ENCODE assay signal across 25 mouse cellular contexts in genomic region chr19:25906721-25907120, GRCm38 (mm10).
A peak's percentile ranks its signal among the peaks of the same experiment; 100 is the strongest.
DNase-seq lines count a peak whose midpoint lies in the region.
"Had no signal": no experiment of that assay in that cellular context is flagged by ENCODE, and none has a peak within 500 bp of the region (broad histone marks: within the 10 kb centered on the region; RNA-seq: fewer than 3 reads in every experiment).

No protein-coding gene starts in this region.

- no peak overlapping the region for H3K4me3 ChIP-seq in hindbrain, embryonic 10.5 days
- H3K4me3 ChIP-seq: embryonic facial prominence, embryonic 10.5 days; embryonic facial prominence, embryonic 13.5 days; erythroblast, embryonic 14.5 days; forebrain, embryonic 12.5 days; forebrain, embryonic 15.5 days; heart, adult 2 months; heart, embryonic 10.5 days; heart, embryonic 13.5 days; hindbrain, embryonic 12.5 days; hindbrain, embryonic 15.5 days had no signal

- peak; percentile 47 for DNase-seq in adrenal gland, adult 8-10 months
- no peak for DNase-seq in adrenal gland, postnatal 25 days
- DNase-seq in gastrocnemius, postnatal 25 days = peak; percentile 9
- DNase-seq in gastrocnemius, postnatal 10 days = no peak
- peak; percentile 38 to 40 for DNase-seq in adrenal gland, postnatal 36 days
- DNase-seq in hindbrain, embryonic 10.5 days (ENCODE audit: low spot score) = no peak
- DNase-seq in thymus, postnatal 25 days = no peak
- DNase-seq: cerebellum, adult 11-12 months; cerebellum, adult 8-10 months; cerebellum, postnatal 10 days; cerebellum, postnatal 36 days; embryo, embryonic 11 days; heart, adult 2 months; heart, postnatal 14 days; heart, postnatal 4 days; kidney, adult 2 months had no signal

- H3K36me3 ChIP-seq in hindbrain, embryonic 10.5 days = no peaks in the 10 kb centered on the region
- H3K36me3 ChIP-seq: embryonic facial prominence, embryonic 10.5 days; embryonic facial prominence, embryonic 13.5 days; forebrain, embryonic 12.5 days; forebrain, embryonic 15.5 days; heart, embryonic 10.5 days; heart, embryonic 13.5 days; hindbrain, embryonic 12.5 days; hindbrain, embryonic 15.5 days had no signal

- no peaks in the 10 kb centered on the region for H3K4me1 ChIP-seq in hindbrain, embryonic 10.5 days (replicated peaks)
- H3K4me1 ChIP-seq: embryonic facial prominence, embryonic 10.5 days; embryonic facial prominence, embryonic 13.5 days; forebrain, embryonic 12.5 days; forebrain, embryonic 15.5 days; hindbrain, embryonic 12.5 days; hindbrain, embryonic 15.5 days had no signal

- no peaks in the 10 kb centered on the region for H3K9me3 ChIP-seq in hindbrain, embryonic 10.5 days
- H3K9me3 ChIP-seq: embryonic facial prominence, embryonic 10.5 days; embryonic facial prominence, embryonic 13.5 days; forebrain, embryonic 12.5 days; forebrain, embryonic 15.5 days; heart, embryonic 10.5 days; heart, embryonic 13.5 days; hindbrain, embryonic 12.5 days; hindbrain, embryonic 15.5 days had no signal

- WGBS in hindbrain, embryonic 10.5 days = 94% methylated on average over 4 of the region's 4 CpGs

- H3K27ac ChIP-seq in hindbrain, embryonic 10.5 days = no peak overlapping the region
- H3K27ac ChIP-seq: embryonic facial prominence, embryonic 10.5 days; embryonic facial prominence, embryonic 13.5 days; forebrain, embryonic 12.5 days; forebrain, embryonic 15.5 days; heart, adult 2 months; heart, embryonic 10.5 days; heart, embryonic 13.5 days; hindbrain, embryonic 12.5 days; hindbrain, embryonic 15.5 days had no signal

- H3K27me3 ChIP-seq in hindbrain, embryonic 10.5 days (ENCODE audit: insufficient read depth, poor library complexity, severe bottlenecking) = no peaks in the 10 kb centered on the region
- H3K27me3 ChIP-seq: embryonic facial prominence, embryonic 13.5 days; forebrain, embryonic 12.5 days; forebrain, embryonic 15.5 days; heart, embryonic 13.5 days; hindbrain, embryonic 12.5 days; hindbrain, embryonic 15.5 days had no signal

Comparison
In these comparisons a context has a peak if more than half of its experiments do, and no peak if none do; other contexts are left out.
1. DNase-seq: peak in adrenal gland, adult 8-10 months (single experiment), gastrocnemius, postnatal 25 days (single experiment) and adrenal gland, postnatal 36 days (2 of 2); none in adrenal gland, postnatal 25 days (single experiment), gastrocnemius, postnatal 10 days (single experiment), hindbrain, embryonic 10.5 days (single experiment) and thymus, postnatal 25 days (single experiment).